7 mouse cellular contexts compared by ENCODE assay signal in genomic region chr4:34560971-34561370, GRCm38 (mm10). TPM values are rescaled to one million over a fixed set of nuclear protein-coding genes. Genes with fewer than 3 reads are reported as not detected.
DNase-seq lines count a peak whose midpoint lies in the region; ATAC-seq and TF ChIP-seq lines count a peak whose summit lies in the region.

No protein-coding gene starts in this region.

- intact Hi-C loops in left cerebral cortex, adult 2 months (cut with DNase I), result no loop called here

- ATAC-seq in inflammation-experienced regulatory T-cells, adult 6 months, result peak; percentile 88

- no peaks in the 10 kb centered on the region for H3K4me1 ChIP-seq in bone marrow, adult 2 months (ENCODE audit: control insufficient read depth, insufficient read depth, low read length)

- DNase-seq in left cerebral cortex, adult 2 months (ENCODE audit: extremely low spot score in 1 of 2, low spot score in 2 of 2), result no peak
- DNase-seq in left cerebral cortex, adult 11 months (ENCODE audit: low spot score), result no peak
- DNase-seq in lung, postnatal 4 days, result peak; percentile 23 to 47
- DNase-seq in thymus, postnatal 10 days (ENCODE audit: low spot score in 2 of 2), result peak; percentile 55 to 66
- DNase-seq in right cerebral cortex, adult 2 months (ENCODE audit: low spot score in 2 of 2), result no peak

- peak; percentile 39 for TF ChIP-seq CTCF in left cerebral cortex, adult 2 months (IDR thresholded peaks at IDR 0.05)
- peak; percentile 67 for TF ChIP-seq CTCF in bone marrow, adult 2 months (IDR thresholded peaks at IDR 0.05; ENCODE audit: control insufficient read depth, insufficient read depth, low read length)

- WGBS in bone marrow, adult 2 months, result 71% methylated on average over 4 of the region's 4 CpGs

- TF ChIP-seq POLR2A in bone marrow, adult 2 months (IDR thresholded peaks at IDR 0.05; ENCODE audit: borderline replicate concordance, control insufficient read depth, low read depth, low read length), result no peak

- no peak overlapping the region for H3K27ac ChIP-seq in left cerebral cortex, adult 2 months
- H3K27ac ChIP-seq in bone marrow, adult 2 months (ENCODE audit: control insufficient read depth, insufficient read depth, low read depth, low read length, poor library complexity), result no peak overlapping the region

- H3K4me3 ChIP-seq in left cerebral cortex, adult 2 months, result no peak overlapping the region
- H3K4me3 ChIP-seq in bone marrow, adult 2 months (replicated peaks; ENCODE audit: control insufficient read depth, low read depth, low read length), result no peak overlapping the region

RNA-seq across cellular contexts. Expression of gene Akirin2, which starts 10.2 kb away (rescaled TPM):
- total RNA-seq in left cerebral cortex, adult 2 months (2021), result 100 to 1,000 TPM in 1 of 2 experiments, 10 to 100 TPM in 1; 97.9 to 111 TPM
- polyA plus RNA-seq in bone marrow, adult 2 months (2011; ENCODE audit: insufficient read depth, insufficient read length, low replicate concordance, missing spikeins), result 42.5 and 50.4 TPM in 2 replicates
- 10 to 100 TPM in 2 of 3 experiments, 1 to 10 TPM in 1; 9.2 to 14.9 (median 11.9) TPM for polyA plus RNA-seq in inflammation-experienced regulatory T-cells, adult 6 months (2017; shearing (Covaris generic))

RNA-seq across cellular contexts. Expression of gene Orc3, which starts 53.8 kb away (rescaled TPM):
- 10 to 100 TPM; 41.6 to 42.4 TPM for total RNA-seq in left cerebral cortex, adult 2 months (2021)
- polyA plus RNA-seq in bone marrow, adult 2 months (2011; ENCODE audit: insufficient read depth, insufficient read length, low replicate concordance, missing spikeins), result 14.3 and 29.1 TPM in 2 replicates
- polyA plus RNA-seq in inflammation-experienced regulatory T-cells, adult 6 months (2017; shearing (Covaris generic)), result 100 to 1,000 TPM in 2 of 3 experiments, 10 to 100 TPM in 1; 92.5 to 124 (median 103) TPM

RNA-seq across cellular contexts. Expression of gene Rars2, which starts 53.8 kb away (rescaled TPM):
- 10 to 100 TPM; 21.3 to 27.7 TPM for total RNA-seq in left cerebral cortex, adult 2 months (2021)
- polyA plus RNA-seq in bone marrow, adult 2 months (2011; ENCODE audit: insufficient read depth, insufficient read length, low replicate concordance, missing spikeins), result 10.5 TPM in 2 replicates
- 10 to 100 TPM; 46.3 to 56.7 (median 47.9) TPM for polyA plus RNA-seq in inflammation-experienced regulatory T-cells, adult 6 months (2017; shearing (Covaris generic))

Comparison
In these comparisons a context has a peak if more than half of its experiments do, and no peak if none do; other contexts are left out.
1. DNase-seq: peak in lung, postnatal 4 days (2 of 2) and thymus, postnatal 10 days (2 of 2); none in left cerebral cortex, adult 2 months (0 of 2), left cerebral cortex, adult 11 months (single experiment) and right cerebral cortex, adult 2 months (0 of 2).